Mouse (Mus musculus) kidney, embryonic 15.5 days (tissue): ENCODE data around the gene Abcf1. TPM values are rescaled to one million over a fixed set of nuclear protein-coding genes. Genes with fewer than 3 reads are reported as not detected.

Experiments
- ATAC-seq: fragments of 200-750 bp; cut with Nextera tagmentation; replicated peaks from 2 replicates; pipeline ENCODE4 v1.8.0; 2017; ENCODE audit warnings: moderate TSS enrichment; ENCODE audit not compliant: low FRiP score
- H3K27ac ChIP-seq: fragments of 300-500 bp; sonication (generic); 2 replicates; pipeline ENCODE4 v1.5.1; 2015; ENCODE audit warnings: mild to moderate bottlenecking, inconsistent platforms
- H3K27me3 ChIP-seq: fragments of 300-500 bp; sonication (generic); 2 replicates; pipeline ENCODE4 v1.6.1; 2015; ENCODE audit warnings: inconsistent platforms
- H3K36me3 ChIP-seq: fragments of 300-500 bp; sonication (generic); 2 replicates; pipeline ENCODE4 v1.6.1; 2015; ENCODE audit warnings: inconsistent platforms
- H3K4me1 ChIP-seq: fragments of 300-500 bp; sonication (generic); 2 replicates; pipeline ENCODE4 v1.6.1; 2015; ENCODE audit warnings: inconsistent platforms
- H3K4me2 ChIP-seq: fragments of 300-500 bp; sonication (generic); 2 replicates; pipeline ENCODE4 v1.6.1; 2015; ENCODE audit warnings: moderate library complexity, mild to moderate bottlenecking, inconsistent platforms
- H3K4me3 ChIP-seq: fragments of 300-500 bp; sonication (generic); replicated peaks from 2 replicates; pipeline ENCODE4 v1.5.1; 2015; ENCODE audit warnings: mild to moderate bottlenecking, inconsistent platforms
- H3K9ac ChIP-seq: fragments of 300-500 bp; sonication (generic); 2 replicates; pipeline ENCODE4 v1.6.1; 2015; ENCODE audit warnings: mild to moderate bottlenecking, inconsistent platforms
- H3K9me3 ChIP-seq: fragments of 300-500 bp; sonication (generic); replicated peaks from 2 replicates; pipeline ENCODE4 v1.6.1; 2016; ENCODE audit warnings: inconsistent platforms
- WGBS: fragments of 180-500 bp; shearing (Covaris S2); methylation state at CpG from one replicate; pipeline ENCODE4 v1.1.7; 2015; ENCODE audit warnings: mixed read lengths; 5-methylcytosine and 5-hydroxymethylcytosine counted together
- polyA plus RNA-seq: library from polyadenylated mRNA; unstranded; fragments of >200 nt; fragmentation: Nextera tagmentation; extraction: Ambion mirVana; gene quantifications from 2 replicates; pipeline ENCODE4 v1.2.1, GENCODE M21; 2015

Gene Abcf1
- polyA plus RNA-seq, 1 experiment from 2014 or later, result 98.1 TPM

DNA sequence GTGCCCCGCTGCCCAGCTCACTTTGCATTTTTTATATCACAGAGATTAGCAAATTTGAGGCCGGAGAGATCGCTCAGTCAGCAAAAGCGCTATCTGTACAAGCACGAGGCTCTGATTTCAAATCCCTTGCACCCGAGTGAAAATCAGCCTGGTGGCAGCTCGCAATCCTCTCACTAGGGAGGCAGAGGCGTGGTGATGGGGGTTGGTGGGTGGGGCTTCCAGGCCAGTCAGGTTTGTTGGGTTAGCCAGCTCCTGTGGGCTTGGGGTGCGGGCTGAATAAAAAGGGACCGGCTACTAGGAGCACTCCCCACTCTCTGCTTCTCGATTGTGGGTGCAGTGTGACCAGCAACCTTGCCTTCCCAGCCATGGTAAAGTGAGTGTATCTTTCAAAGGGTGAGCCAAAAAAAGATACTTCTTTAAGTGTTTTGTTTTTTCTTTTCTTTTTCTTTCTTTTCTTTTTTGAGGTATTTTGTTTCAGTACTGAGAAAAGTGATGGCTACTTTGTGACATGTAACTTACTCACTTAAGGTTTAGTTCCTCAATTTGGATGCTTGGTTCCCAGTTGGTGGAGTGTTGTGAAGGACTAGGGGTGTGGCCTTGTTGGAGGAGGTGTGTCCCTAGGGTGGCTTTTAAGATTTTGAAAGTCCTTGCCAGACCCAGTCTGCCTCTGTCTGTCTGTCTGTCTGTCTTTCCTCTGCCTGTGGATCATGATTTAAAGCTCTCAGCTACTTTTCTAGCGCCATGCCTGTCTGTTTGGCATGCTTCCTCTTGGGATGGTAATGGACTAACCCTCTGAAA, 28.4 kb upstream of the Abcf1 start:
- Histone ChIP-seq H3K36me3 (no peaks in the 10 kb centered on the region), H3K4me3 (no peak overlapping the region), H3K4me1 (peaks cover 30% of the 10 kb centered on the region), H3K27ac (no peak overlapping the region), H3K9ac (no peak overlapping the region), H3K4me2 (no peak overlapping the region), H3K9me3 (no peaks in the 10 kb centered on the region), H3K27me3 (no peaks in the 10 kb centered on the region)
- WGBS, result 54% methylated on average over 12 of the region's 12 CpGs
- ATAC-seq, result no peak

DNA sequence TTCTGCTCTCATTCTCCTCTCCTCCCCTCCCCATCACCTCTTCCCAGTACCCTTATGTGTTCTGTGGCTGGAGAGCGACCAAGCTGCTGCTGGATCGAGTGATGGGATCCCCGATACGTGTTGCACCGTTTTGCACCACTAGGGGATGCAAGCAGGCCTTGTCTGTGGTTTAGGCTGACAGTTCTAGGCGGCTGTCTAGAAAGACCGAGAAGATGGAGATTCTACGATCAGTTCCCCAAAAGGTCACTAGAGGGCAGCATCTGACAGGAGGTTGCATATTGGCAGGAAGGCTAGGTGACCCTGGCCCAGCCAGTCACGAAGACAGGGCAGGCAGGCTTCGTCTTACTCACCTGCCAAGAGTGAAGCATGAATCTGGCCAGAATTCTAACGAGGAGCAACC, 27.4 kb upstream of the Abcf1 start:
- H3K27me3 ChIP-seq, result no peaks in the 10 kb centered on the region
- WGBS, result 3% methylated on average over 11 of the region's 11 CpGs
- H3K4me2 ChIP-seq, result no peak overlapping the region
- no peak overlapping the region for H3K9ac ChIP-seq
- no peak overlapping the region for H3K4me3 ChIP-seq
- H3K4me1 ChIP-seq, result peaks cover 30% of the 10 kb centered on the region
- no peaks in the 10 kb centered on the region for H3K9me3 ChIP-seq
- ATAC-seq, result peak; percentile 67
- H3K27ac ChIP-seq, result no peak overlapping the region
- H3K36me3 ChIP-seq, result no peaks in the 10 kb centered on the region

DNA sequence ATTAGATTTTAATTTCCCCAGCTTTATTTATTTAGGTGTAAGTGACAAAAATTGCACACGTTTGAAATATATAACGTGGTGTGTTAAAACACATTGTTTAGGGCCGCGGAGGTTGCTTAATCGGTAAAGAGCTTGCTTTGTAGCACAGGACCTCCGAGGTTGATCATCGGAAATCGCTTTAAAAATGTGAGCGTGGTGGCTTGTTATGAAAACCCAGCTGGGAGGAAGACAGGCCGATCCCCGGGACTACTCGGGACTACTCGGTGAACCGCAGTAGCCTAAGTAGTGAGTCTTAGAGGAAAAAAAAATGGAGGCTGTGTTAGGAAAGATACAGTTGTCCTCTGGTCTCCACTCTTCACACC, 25.3 kb upstream of the Abcf1 start:
- H3K36me3 ChIP-seq, result peaks cover 2% of the 10 kb centered on the region
- H3K27ac ChIP-seq, result peak overlapping the region; percentile 51
- H3K4me3 ChIP-seq, result peak overlapping the region; percentile 58
- no peak for ATAC-seq
- whole genome bisulfite sequencing, result 1% methylated on average over 14 of the region's 14 CpGs
- no peaks in the 10 kb centered on the region for H3K27me3 ChIP-seq
- H3K4me2 ChIP-seq, result peak overlapping the region; percentile 71
- no peaks in the 10 kb centered on the region for H3K9me3 ChIP-seq
- H3K9ac ChIP-seq, result peak overlapping the region; percentile 66
- peaks cover 30% of the 10 kb centered on the region for H3K4me1 ChIP-seq

DNA sequence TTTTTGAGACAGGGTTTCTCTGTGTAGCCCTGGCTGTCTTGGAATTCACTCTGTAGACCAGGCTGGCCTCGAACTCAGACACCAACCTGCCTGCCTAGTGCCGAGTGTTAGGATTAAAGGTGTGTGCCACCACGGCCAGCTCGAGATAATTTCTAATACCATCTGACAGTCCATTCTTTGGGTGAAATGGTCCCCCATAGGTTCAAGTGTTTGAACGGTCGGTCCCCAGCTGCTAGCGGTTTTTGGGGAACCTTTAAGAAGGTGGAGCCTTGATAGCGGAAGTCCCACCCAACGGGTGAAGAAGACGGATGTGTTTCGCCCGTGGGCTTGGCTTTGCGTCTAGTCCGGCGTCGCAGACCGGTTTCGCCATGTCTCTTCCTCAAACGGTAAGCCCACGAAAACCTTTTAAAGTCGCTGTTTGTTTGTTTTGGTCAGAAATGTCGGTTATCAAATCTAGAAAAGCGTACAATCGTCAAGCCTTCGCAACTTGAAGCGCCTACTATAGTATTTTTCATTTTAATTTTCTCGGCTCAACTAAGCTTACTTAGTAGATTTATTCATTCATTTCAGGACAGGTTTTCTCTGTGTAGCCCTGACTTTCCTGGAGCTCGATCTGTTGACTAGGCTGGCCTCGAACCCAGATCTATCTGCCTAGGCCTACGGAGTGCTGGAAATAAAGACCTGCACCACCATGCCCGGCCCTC, 24.8 kb upstream of the Abcf1 start:
- peaks cover 7% of the 10 kb centered on the region for H3K36me3 ChIP-seq
- no peaks in the 10 kb centered on the region for H3K9me3 ChIP-seq
- ATAC-seq, result peak; percentile 59
- H3K27ac ChIP-seq, result peak overlapping the region; percentile 61
- H3K4me3 ChIP-seq, result peak overlapping the region; percentile 58
- peaks cover 30% of the 10 kb centered on the region for H3K4me1 ChIP-seq
- H3K27me3 ChIP-seq, result no peaks in the 10 kb centered on the region
- 4% methylated on average over 31 of the region's 31 CpGs for WGBS
- peak overlapping the region; percentile 66 for H3K9ac ChIP-seq
- H3K4me2 ChIP-seq, result peak overlapping the region; percentile 71

DNA sequence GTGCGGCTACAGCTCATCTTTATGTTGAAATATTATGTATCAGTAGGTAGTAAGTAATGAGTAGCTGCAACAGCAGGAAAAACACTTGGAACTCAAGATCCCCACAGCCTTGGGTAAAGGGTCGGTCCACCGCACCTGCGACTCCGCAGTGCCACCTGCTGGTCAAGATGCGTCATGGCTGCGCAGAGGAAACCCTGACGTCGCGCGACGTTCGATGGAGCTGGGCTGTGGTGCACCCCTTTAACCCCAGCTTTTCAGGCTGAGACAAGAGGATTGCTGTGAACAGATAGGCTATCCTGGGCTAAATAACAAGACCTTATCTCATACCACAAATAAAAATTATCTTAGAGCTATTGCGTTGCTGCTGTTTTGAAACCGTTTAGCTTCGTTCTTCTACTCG, 24.1 kb upstream of the Abcf1 start:
- Histone ChIP-seq H3K9me3 (no peaks in the 10 kb centered on the region), H3K27me3 (no peaks in the 10 kb centered on the region), H3K4me2 (peak overlapping the region; percentile 71), H3K27ac (no peak overlapping the region), H3K4me3 (peak overlapping the region; percentile 58), H3K4me1 (peaks cover 30% of the 10 kb centered on the region), H3K9ac (no peak overlapping the region), H3K36me3 (peaks cover 13% of the 10 kb centered on the region)
- peak; percentile 72 for ATAC-seq
- WGBS, result 7% methylated on average over 17 of the region's 17 CpGs

DNA sequence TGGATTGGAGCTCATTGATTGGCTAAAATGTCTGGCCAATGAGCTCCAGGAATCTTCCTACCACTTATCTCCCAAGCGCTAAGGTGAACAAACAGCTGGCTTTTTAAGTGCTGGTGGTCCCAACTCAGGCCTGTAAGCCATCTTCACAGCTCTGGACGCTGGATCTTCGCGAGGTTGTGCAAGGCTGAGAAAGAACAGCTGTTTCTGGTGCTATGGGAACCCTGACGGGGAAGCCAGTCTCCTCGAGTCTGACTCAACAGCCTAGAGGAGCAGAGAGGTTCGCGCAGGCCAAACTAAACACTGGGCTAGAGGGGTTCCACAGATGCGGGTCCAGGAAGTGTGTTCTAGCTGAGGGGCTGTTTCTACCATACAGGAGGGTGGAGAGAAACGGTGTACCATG, 22.2 kb upstream of the Abcf1 start:
- no peak for ATAC-seq
- H3K27me3 ChIP-seq, result no peaks in the 10 kb centered on the region
- no peak overlapping the region for H3K4me3 ChIP-seq
- H3K4me1 ChIP-seq, result peaks cover 21% of the 10 kb centered on the region
- H3K4me2 ChIP-seq, result no peak overlapping the region
- H3K36me3 ChIP-seq, result peaks cover 32% of the 10 kb centered on the region
- no peak overlapping the region for H3K27ac ChIP-seq
- WGBS, result 29% methylated on average over 10 of the region's 10 CpGs
- H3K9me3 ChIP-seq, result no peaks in the 10 kb centered on the region
- H3K9ac ChIP-seq, result no peak overlapping the region

DNA sequence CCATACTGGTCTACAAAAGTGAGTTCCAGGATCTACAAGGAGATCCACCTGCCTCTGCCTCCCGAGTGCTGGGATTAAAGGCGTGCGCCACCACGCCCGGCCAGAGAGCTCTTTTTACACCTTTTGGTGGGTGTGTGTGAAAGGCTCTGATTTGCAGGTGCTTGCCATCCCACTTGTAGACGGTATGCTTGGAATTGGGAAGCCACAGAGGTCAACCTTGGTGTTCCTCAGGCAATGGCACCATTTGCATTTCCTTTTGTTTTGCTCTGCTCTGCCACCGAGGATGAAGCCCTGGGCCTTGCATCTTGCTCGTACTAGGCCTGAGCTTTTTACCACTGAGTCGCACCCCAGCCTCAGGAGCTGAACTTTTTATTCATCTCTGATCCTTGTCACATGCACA, 12.2 kb upstream of the Abcf1 start:
- Histone ChIP-seq H3K36me3 (peaks cover 48% of the 10 kb centered on the region), H3K9ac (no peak overlapping the region), H3K4me3 (no peak overlapping the region), H3K4me1 (peaks cover 18% of the 10 kb centered on the region), H3K9me3 (no peaks in the 10 kb centered on the region), H3K27me3 (no peaks in the 10 kb centered on the region), H3K4me2 (no peak overlapping the region), H3K27ac (no peak overlapping the region)
- no peak for ATAC-seq
- 93% methylated on average over 9 of the region's 9 CpGs for WGBS

DNA sequence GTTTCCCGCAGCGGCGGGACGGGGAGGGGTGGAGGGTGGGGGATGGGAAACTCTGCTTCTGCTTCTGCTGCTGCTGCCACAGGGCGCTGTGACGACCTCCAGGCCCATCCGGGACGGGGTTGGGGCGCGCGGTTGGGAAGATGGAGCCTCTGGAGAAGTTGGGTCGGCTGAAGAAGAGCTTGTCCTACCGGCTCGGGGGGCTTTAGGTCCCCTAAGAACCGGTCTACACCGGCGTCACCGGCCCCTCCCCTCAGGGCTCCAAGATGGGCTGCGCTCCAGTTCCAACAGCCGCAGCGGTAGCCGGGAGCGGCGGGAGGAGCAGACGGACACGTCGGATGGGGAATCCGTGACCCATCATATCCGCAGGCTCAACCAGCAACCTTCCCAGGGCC, 10.8 kb upstream of the Abcf1 start:
- peak overlapping the region; percentile 71 for H3K4me2 ChIP-seq
- peak overlapping the region; percentile 96 for H3K27ac ChIP-seq
- ATAC-seq, result peak; percentile 44
- H3K4me1 ChIP-seq, result peaks cover 18% of the 10 kb centered on the region
- under 1% methylated on average over 28 of the region's 29 CpGs for whole genome bisulfite sequencing
- peak overlapping the region; percentile 86 for H3K9ac ChIP-seq
- peak overlapping the region; percentile 78 for H3K4me3 ChIP-seq
- peaks cover 49% of the 10 kb centered on the region for H3K36me3 ChIP-seq
- H3K27me3 ChIP-seq, result no peaks in the 10 kb centered on the region
- no peaks in the 10 kb centered on the region for H3K9me3 ChIP-seq

DNA sequence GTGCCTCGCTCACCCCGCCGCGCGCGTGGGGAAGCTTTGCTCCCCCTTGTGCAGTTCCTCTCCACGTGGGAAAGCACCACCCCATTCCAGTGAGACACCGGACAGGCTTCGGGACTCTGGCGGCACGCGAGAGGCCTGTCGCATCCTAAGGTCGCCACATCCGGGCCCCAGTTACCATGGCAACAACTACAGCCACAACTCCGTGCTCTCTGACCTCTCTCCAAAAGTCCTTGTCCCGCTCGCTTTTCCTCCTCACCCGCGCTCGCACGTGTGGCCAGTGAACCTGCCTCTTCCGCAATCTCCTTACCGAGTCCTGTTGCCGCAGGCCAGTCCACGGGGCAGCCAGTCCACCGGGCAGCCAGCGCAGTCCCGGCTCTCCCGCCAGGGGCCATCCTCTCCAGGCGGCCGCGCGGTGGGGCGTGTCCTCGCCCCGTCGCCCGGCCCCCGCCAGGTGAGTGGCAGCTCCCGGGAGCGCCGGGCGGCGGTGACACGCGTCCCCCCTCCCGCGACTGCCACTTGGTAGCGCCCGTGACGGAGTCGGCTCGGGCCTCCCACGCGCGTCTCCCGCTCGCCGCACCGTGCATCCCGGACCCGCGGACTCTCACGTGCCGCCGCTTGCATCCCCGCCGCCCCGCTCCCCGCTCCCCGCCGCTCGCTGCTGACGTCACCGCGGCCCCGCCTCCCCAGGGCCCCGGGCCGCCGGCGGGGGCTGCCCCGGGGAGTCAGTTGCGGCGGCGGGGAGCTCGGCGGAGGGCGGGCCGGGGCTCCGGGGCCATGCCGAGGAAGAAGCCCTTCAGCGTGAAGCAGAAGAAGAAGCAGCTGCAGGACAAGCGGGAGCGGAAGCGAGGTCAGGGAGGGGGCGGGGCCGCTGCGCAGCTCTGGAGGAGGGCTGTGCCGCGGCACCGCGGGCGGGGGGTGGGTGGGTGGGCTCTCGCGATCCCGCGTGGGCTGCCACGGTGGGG, 10.1 kb upstream of the Abcf1 start, which contains the start of the genes Gnl1 and Prr3:
Gene Gnl1, plus strand, starts transcription at position 451 of the 962 bp plus-strand sequence.
Gene Prr3, minus strand, starts transcription at position 836 of the 962 bp plus-strand sequence.
- peak within 1 kb of the TSS; percentile 96 for H3K27ac ChIP-seq
- no peaks in the 10 kb centered on the region for H3K27me3 ChIP-seq
- under 1% methylated on average over 98 of the region's 109 CpGs for WGBS
- ATAC-seq, result peak; percentile 89
- H3K4me2 ChIP-seq, result peak within 1 kb of the TSS; percentile 71
- peaks cover 48% of the 10 kb centered on the region for H3K36me3 ChIP-seq
- H3K9ac ChIP-seq, result peak within 1 kb of the TSS; percentile 86
- H3K4me3 ChIP-seq, result peak within 1 kb of the TSS; percentile 78
- H3K9me3 ChIP-seq, result no peaks in the 10 kb centered on the region
- H3K4me1 ChIP-seq, result peaks cover 18% of the 10 kb centered on the region

DNA sequence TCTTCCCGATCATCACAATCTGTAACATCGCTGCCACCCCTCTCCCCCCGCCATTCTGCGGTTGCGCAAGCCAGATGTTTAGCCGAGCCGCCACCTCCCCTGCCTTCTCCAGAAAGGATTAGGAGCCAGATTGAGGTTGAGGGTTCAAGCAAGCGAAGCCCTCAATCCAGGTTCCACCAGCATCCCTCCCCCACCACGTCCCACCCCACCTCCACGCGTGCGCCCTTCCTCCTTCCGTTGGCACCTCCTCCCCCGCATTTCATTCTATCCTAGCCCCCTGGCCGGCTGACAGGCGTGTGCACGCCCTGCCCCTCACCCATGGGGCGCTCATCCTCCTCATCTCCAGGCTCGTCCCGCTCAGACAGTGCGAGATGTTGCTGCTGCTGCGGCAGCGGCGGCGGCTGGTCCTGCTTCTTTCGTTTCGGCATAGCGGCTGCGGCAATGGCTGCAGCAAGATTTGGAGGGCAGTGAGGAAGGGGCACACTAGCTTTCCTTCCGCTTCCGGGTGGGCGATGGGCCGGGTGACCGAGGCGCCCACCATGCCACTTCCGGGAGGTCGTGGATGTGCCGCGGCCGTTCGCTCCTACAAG, 9.3 kb upstream of the Abcf1 start:
- H3K4me1 ChIP-seq, result peaks cover 18% of the 10 kb centered on the region
- H3K9me3 ChIP-seq, result no peaks in the 10 kb centered on the region
- H3K9ac ChIP-seq, result peak overlapping the region; percentile 86
- peak overlapping the region; percentile 78 for H3K4me3 ChIP-seq
- ATAC-seq, result peak; percentile 79
- H3K4me2 ChIP-seq, result peak overlapping the region; percentile 71
- H3K36me3 ChIP-seq, result peaks cover 50% of the 10 kb centered on the region
- peak overlapping the region; percentile 96 for H3K27ac ChIP-seq
- no peaks in the 10 kb centered on the region for H3K27me3 ChIP-seq
- WGBS, result under 1% methylated on average over 41 of the region's 41 CpGs

DNA sequence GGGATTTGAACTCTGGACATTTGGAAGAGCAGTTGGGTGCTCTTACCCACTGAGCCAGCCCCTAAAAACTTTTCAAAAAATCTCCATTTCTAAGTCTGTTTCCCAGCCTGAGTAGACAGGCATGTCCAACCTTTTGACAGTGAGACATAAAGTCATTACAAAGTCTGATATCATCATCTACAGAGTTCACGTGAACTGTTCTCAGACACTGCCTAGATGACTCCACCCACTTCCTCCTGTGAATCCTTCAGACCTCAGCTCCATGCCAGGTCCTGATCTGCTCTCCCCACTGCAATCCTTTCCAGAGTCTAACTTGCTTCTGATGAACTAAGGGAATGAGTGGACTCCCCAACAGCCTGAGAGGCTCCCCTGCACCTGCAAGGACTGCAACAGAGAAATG, 2.6 kb upstream of the Abcf1 start:
- Histone ChIP-seq H3K36me3 (peaks cover 50% of the 10 kb centered on the region), H3K9ac (no peak overlapping the region), H3K9me3 (no peaks in the 10 kb centered on the region), H3K4me3 (no peak overlapping the region), H3K4me2 (no peak overlapping the region), H3K4me1 (peaks cover 24% of the 10 kb centered on the region), H3K27ac (no peak overlapping the region), H3K27me3 (no peaks in the 10 kb centered on the region)
- WGBS, result 48% methylated on average over 1 of the region's 1 CpGs
- ATAC-seq, result no peak
